Mouse (Mus musculus): ENCODE results near the gene Fndc7.

- no peak for TF ChIP-seq POLR2A (IDR thresholded peaks at IDR 0.05; ENCODE audit: extremely low read depth, insufficient read depth, low read length)
- TF ChIP-seq CTCF (IDR thresholded peaks at IDR 0.05; ENCODE audit: extremely low read depth, insufficient read depth, low read length) = no peak
Measured at GRCm38 (mm10) chr3:108900147-108900546, 10.3 kb upstream of the Fndc7 start.

Data from cortical plate, adult 2 months (tissue).